Mouse (Mus musculus) testis, adult 10 weeks (tissue): Measurements from ENCODE around the gene Mxra8. TPM values are rescaled to one million over a fixed set of nuclear protein-coding genes. Genes with fewer than 3 reads are reported as not detected.

ENCODE experiments used
- polyA plus RNA-seq: library from polyadenylated mRNA; stranded (reverse); fragments of 350-450 nt; fragmentation: Illumina TruSeq; extraction: RNeasy Lipid Tissue Mini Kit (QIAGEN cat#74804); gene quantifications from one replicate; pipeline ENCODE4 v1.2.3, GENCODE M21; 2014; ENCODE audit warnings: low read depth, low replicate concordance

Mxra8 gene
- polyA plus RNA-seq = 91.8 TPM

GRCm38 (mm10) chr4:155839483-155839910 is at the start of gene Mxra8:
TSS of gene Mxra8 (plus strand) at chr4:155839680.

GRCm38 (mm10) chr4:155790021-155790489 is 49.4 kb upstream of the Mxra8 start, which contains the start of gene Ankrd65:
TSS of gene Ankrd65 (plus strand) at chr4:155790439.

GRCm38 (mm10) chr4:155802741-155803339 is 36.6 kb upstream of the Mxra8 start, which contains the start of gene Mrpl20:
TSS of gene Mrpl20 (plus strand) at chr4:155802878.

GRCm38 (mm10) chr4:155811929-155812664 is 27.4 kb upstream of the Mxra8 start, which contains the start of gene Ccnl2:
TSS of gene Ccnl2 (plus strand) at chr4:155812489.

GRCm38 (mm10) chr4:155831205-155831766 is 8.2 kb upstream of the Mxra8 start, which contains the start of gene Aurkaip1:
TSS of gene Aurkaip1 (plus strand) at chr4:155831272.

GRCm38 (mm10) chr4:155846871-155847578 is 7.5 kb downstream of the Mxra8 start, which contains the start of gene Dvl1:
TSS of gene Dvl1 (plus strand) at chr4:155847402.

GRCm38 (mm10) chr4:155863001-155863400 is 23.5 kb downstream of the Mxra8 start, which contains the start of gene Tas1r3:
TSS of gene Tas1r3 (minus strand) at chr4:155863362.

GRCm38 (mm10) chr4:155869317-155870033 is 30.0 kb downstream of the Mxra8 start, which contains the start of the genes Cptp and Ints11:
TSS of gene Cptp (minus strand) at chr4:155869440.
TSS of gene Ints11 (plus strand) at chr4:155869546.

GRCm38 (mm10) chr4:155891551-155892001 is 52.1 kb downstream of the Mxra8 start, which contains the start of the genes Pusl1 and Acap3:
TSS of gene Pusl1 (minus strand) at chr4:155891781.
TSS of gene Acap3 (plus strand) at chr4:155891822.

Other genes with a start within 250 kb of the Mxra8 start
- gene Slc35e2, start 238.3 kb upstream of the Mxra8 start, polyA plus RNA-seq = 5.4 TPM
- 73.4 TPM for gene Cdk11b, start 214.8 kb upstream of the Mxra8 start, polyA plus RNA-seq
- gene Gm10563, start 194.3 kb upstream of the Mxra8 start, polyA plus RNA-seq = not detected
- 0.27 TPM for gene Mmp23, start 186.3 kb upstream of the Mxra8 start, polyA plus RNA-seq
- gene Mib2, start 170.5 kb upstream of the Mxra8 start, polyA plus RNA-seq = 1.5 TPM
- not detected for gene Fndc10, start 145.3 kb upstream of the Mxra8 start, polyA plus RNA-seq
- 45.1 TPM for gene Ssu72, start 134.9 kb upstream of the Mxra8 start, polyA plus RNA-seq
- gene Tmem240, start 104.9 kb upstream of the Mxra8 start, polyA plus RNA-seq = not detected
- 1.5 TPM for gene Atad3a, start 78.6 kb upstream of the Mxra8 start, polyA plus RNA-seq
- 0.57 TPM for gene Vwa1, start 65.0 kb upstream of the Mxra8 start, polyA plus RNA-seq
- 1.7 TPM for gene Tmem88b, start 53.8 kb upstream of the Mxra8 start, polyA plus RNA-seq
- gene Ankrd65, start 49.2 kb upstream of the Mxra8 start, polyA plus RNA-seq = not detected
- gene Mrpl20, start 36.8 kb upstream of the Mxra8 start, polyA plus RNA-seq = 131 TPM
- 32.1 TPM for gene Ccnl2, start 27.2 kb upstream of the Mxra8 start, polyA plus RNA-seq
- 6.5 TPM for gene Aurkaip1, start 8.4 kb upstream of the Mxra8 start, polyA plus RNA-seq
- gene Dvl1, start 7.7 kb downstream of the Mxra8 start, polyA plus RNA-seq = 6.2 TPM
- gene Tas1r3, start 23.7 kb downstream of the Mxra8 start, polyA plus RNA-seq = 0.18 TPM
- gene Cptp, start 29.8 kb downstream of the Mxra8 start, polyA plus RNA-seq = 60.8 TPM
- 2.4 TPM for gene Ints11, start 29.9 kb downstream of the Mxra8 start, polyA plus RNA-seq
- gene Pusl1, start 52.1 kb downstream of the Mxra8 start, polyA plus RNA-seq = 0.56 TPM
- 1.0 TPM for gene Acap3, start 52.1 kb downstream of the Mxra8 start, polyA plus RNA-seq
- 156 TPM for gene Ube2j2, start 104.2 kb downstream of the Mxra8 start, polyA plus RNA-seq
- gene C1qtnf12, start 122.6 kb downstream of the Mxra8 start, polyA plus RNA-seq = 8.9 TPM
- 1.7 TPM for gene B3galt6, start 153.0 kb downstream of the Mxra8 start, polyA plus RNA-seq
- 97.4 TPM for gene Sdf4, start 153.2 kb downstream of the Mxra8 start, polyA plus RNA-seq
- gene Tnfrsf4, start 174.2 kb downstream of the Mxra8 start, polyA plus RNA-seq = not detected
- not detected for gene Tnfrsf18, start 186.5 kb downstream of the Mxra8 start, polyA plus RNA-seq
- 25.6 TPM for gene Ttll10, start 219.7 kb downstream of the Mxra8 start, polyA plus RNA-seq